Mouse (Mus musculus) megakaryocyte, embryonic 14.5 days (primary cell): ENCODE measurements around the gene Abhd12b. TPM values are rescaled to one million over a fixed set of nuclear protein-coding genes. Genes with fewer than 3 reads are reported as not detected.
A peak's percentile ranks its signal among the peaks of the same experiment; 100 is the strongest.

Source experiments
- H3K27me3 ChIP-seq: replicated peaks from 2 replicates; pipeline ENCODE3; 2012; ENCODE audit warnings: inconsistent platforms
- H3K36me3 ChIP-seq: replicated peaks from 2 replicates; pipeline ENCODE3; 2012; ENCODE audit warnings: low read length, inconsistent platforms, mixed read lengths
- H3K4me1 ChIP-seq: 2 replicates; pipeline ENCODE4 v1.6.1; 2012; ENCODE audit warnings: inconsistent platforms
- H3K4me3 ChIP-seq: replicated peaks from 2 replicates; pipeline ENCODE3; 2012; ENCODE audit warnings: moderate library complexity, mild to moderate bottlenecking, inconsistent platforms
- H3K9me3 ChIP-seq: 2 replicates; pipeline ENCODE4 v1.6.1; 2012; ENCODE audit warnings: inconsistent platforms
- FLI1 ChIP-seq: IDR thresholded peaks from 2 replicates; pipeline ENCODE4 v1.6.1; 2012; ENCODE audit warnings: low read length, inconsistent platforms, mixed read lengths
- GATA1 ChIP-seq: IDR thresholded peaks from 3 replicates; pipeline ENCODE4 v1.6.1; 2012; ENCODE audit warnings: mixed read lengths, low read length, inconsistent platforms, borderline replicate concordance
- polyA plus RNA-seq: library from polyadenylated mRNA; stranded (reverse); fragments of >175 nt; gene quantifications from 2 replicates; pipeline ENCODE4 v1.2.3, GENCODE M21; 2012; ENCODE audit warnings: low replicate concordance; ENCODE audit not compliant: insufficient read depth

The Abhd12b gene
- polyA plus RNA-seq, 1 experiment, result not detected

DNA sequence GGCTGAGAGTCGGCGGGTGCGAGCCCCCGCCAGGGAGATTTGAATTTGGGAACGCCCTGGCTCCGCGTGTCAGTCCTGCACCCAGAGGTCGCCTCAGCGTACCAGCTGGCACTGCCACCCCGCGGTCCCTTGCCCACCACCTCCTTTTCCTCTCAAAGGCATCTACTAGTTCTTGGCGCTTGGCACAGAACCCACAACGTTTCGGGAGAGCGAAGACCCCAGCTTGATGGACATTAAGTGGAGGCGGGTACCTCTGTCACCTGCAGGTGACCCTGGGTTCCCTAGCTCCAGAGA, 41.9 kb upstream of the Abhd12b start:
- no peaks in the 10 kb centered on the region for H3K9me3 ChIP-seq
- peak overlapping the region; percentile 95 for H3K4me3 ChIP-seq
- H3K4me1 ChIP-seq, result peaks cover 48% of the 10 kb centered on the region
- TF ChIP-seq FLI1 (no peak), GATA1 (no peak)
- peaks cover 11% of the 10 kb centered on the region for H3K36me3 ChIP-seq
- H3K27me3 ChIP-seq, result peaks cover 11% of the 10 kb centered on the region

DNA sequence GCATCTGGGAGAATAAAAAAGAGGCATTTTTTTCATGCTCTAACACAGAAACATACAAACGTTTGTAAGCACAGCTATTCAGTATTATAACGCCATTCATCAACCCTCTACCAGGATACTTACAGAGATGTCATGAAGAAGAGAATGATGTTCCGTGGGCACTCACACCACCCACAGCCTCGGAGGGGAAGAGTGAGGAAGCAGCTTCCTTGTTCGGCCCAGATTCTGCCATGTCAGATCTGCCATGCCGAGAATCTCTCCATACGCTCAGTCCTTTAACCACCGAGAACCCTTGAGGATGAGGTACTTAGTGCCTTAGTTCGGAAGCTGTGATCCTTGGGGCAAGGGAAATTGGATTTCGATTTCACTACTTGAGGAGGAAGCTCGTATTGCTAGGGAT, 40.6 kb upstream of the Abhd12b start, which contains the start of gene Nin:
Nin (minus strand) TSS at position 367 of the 400 bp plus-strand sequence.
- no peak for TF ChIP-seq GATA1
- TF ChIP-seq FLI1, result no peak
- peak within 1 kb of the TSS; percentile 95 for H3K4me3 ChIP-seq
- peaks cover 21% of the 10 kb centered on the region for H3K27me3 ChIP-seq

DNA sequence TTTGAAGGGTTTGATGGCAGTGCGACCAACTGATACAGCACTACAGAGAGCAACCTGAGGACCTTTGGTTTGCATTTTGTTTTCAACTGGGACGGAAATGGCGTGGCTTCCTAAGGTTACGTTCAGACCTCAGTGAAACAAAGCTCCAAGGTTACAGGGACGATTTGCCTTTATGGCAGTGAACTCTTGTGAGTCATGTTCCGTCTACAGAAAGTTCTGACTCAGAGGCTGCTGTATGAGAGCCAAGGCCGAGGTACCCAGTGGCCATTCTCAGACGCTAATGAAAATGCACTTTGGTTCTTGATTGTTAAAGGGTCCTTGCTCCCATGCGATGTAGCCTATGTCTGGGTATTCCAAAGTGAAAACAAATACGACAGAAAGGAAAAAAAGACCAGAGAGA, 36.8 kb upstream of the Abhd12b start:
- H3K4me1 ChIP-seq, result peaks cover 42% of the 10 kb centered on the region

More for the DNA sequence above, 40.6 kb upstream of the Abhd12b start, which contains the start of gene Nin:
- no peaks in the 10 kb centered on the region for H3K9me3 ChIP-seq
- peaks cover 41% of the 10 kb centered on the region for H3K4me1 ChIP-seq
- no peaks in the 10 kb centered on the region for H3K36me3 ChIP-seq

DNA sequence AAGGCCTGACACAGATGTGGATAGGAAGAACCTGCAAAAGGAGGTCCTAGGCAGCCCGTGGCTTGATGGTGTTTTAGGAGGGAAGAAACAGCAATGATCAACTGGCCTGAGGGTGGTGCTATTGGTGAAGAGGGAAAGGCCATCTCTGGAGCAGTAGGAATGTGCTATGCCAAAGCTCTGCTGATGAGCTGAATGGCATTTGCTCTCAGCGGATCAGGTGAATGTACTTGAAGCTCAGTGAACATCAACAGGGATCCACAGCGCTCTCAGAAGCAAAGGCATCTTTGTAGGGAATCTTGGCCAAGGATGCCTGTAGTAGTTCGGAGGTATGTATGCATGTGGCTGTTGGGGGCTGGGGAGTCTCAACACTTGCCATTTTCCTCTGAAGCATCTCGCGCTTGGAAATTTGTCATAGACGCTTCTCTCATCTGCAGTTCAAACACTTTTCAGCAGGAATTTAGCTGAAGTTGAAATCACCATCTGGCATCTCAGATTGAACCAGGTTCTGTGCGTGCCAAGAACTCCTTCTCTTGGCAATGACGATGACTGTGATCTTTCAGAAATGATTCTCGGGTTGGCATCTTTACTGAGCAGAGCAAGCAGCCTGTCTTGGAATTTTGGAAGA, 35.1 kb upstream of the Abhd12b start:
- no peak overlapping the region for H3K4me3 ChIP-seq
- H3K4me1 ChIP-seq, result peaks cover 52% of the 10 kb centered on the region
- H3K9me3 ChIP-seq, result no peaks in the 10 kb centered on the region
- TF ChIP-seq GATA1, result no peak
- TF ChIP-seq FLI1, result no peak
- peaks cover 21% of the 10 kb centered on the region for H3K27me3 ChIP-seq
- H3K36me3 ChIP-seq, result no peaks in the 10 kb centered on the region

More for the DNA sequence above, 36.8 kb upstream of the Abhd12b start:
- no peak overlapping the region for H3K4me3 ChIP-seq
- no peaks in the 10 kb centered on the region for H3K9me3 ChIP-seq
- peaks cover 23% of the 10 kb centered on the region for H3K27me3 ChIP-seq
- no peaks in the 10 kb centered on the region for H3K36me3 ChIP-seq
- TF ChIP-seq GATA1, result no peak
- TF ChIP-seq FLI1, result no peak

DNA sequence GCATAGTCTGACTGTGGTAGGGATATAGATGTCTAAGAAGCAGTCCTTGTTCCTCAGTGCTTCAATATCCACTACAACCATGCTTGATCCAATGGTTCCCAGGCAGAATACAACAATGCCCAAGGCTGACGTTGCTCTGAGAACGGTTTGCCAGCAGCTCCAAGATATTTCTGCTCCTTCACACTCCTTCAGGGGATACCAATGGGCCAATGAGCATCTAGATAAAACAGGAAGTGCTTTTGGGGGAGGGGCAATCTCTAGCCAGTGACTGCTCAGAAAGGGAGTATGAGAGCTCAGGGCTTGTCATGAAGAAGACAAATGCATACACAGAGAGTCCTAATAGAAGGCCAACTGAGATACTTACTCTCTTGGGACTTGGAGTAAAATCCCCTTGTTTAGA, 34.4 kb upstream of the Abhd12b start:
- Histone ChIP-seq H3K4me3 (peak overlapping the region; percentile 11), H3K9me3 (no peaks in the 10 kb centered on the region), H3K27me3 (peaks cover 19% of the 10 kb centered on the region), H3K4me1 (peaks cover 59% of the 10 kb centered on the region), H3K36me3 (no peaks in the 10 kb centered on the region)
- TF ChIP-seq GATA1, result no peak
- no peak for TF ChIP-seq FLI1

DNA sequence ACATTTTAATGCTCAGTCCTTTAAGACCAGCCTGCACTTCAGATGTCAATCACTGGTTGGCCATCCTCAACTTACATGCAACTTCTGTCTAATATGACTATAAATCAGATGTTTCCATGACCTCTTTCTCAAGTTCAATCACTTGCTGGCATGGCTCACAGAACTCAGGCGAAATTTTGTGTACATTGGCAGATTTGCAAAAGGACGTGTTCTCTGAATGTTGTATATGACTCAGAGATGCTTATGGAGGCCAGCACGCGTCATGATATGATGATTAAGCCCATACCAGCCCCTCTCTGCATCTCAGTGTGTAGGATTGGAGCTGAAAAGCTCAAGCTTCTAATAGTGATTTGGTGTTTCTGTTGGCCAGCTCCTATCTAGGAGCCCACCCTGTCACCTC, 27.3 kb upstream of the Abhd12b start:
- Histone ChIP-seq H3K36me3 (no peaks in the 10 kb centered on the region), H3K27me3 (peaks cover 7% of the 10 kb centered on the region), H3K4me1 (peaks cover 39% of the 10 kb centered on the region), H3K4me3 (no peak overlapping the region), H3K9me3 (no peaks in the 10 kb centered on the region)
- TF ChIP-seq FLI1 (no peak), GATA1 (no peak)

DNA sequence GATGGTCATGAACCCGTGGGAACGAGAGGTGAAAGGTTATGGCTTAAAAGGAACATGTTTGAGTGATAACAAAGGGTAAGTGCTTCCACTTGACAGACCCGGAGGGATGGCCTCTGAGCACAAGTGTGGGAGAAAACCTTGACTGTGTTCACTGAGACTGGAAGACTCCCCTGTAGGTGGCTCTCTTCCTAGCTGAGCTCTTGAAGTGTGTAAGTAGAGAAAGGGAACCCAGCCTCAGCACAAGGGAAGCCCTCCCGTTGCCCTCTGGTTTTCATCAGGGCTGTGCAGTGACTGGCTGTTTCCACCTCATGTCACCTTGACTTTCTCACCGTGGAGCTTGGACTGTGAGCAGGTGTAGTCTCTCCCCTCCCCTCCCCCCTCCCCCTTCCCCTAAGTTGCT, 24.8 kb upstream of the Abhd12b start:
- no peak for TF ChIP-seq FLI1
- TF ChIP-seq GATA1, result no peak
- Histone ChIP-seq H3K36me3 (no peaks in the 10 kb centered on the region), H3K9me3 (no peaks in the 10 kb centered on the region), H3K27me3 (peaks cover 7% of the 10 kb centered on the region), H3K4me3 (peak overlapping the region; percentile 51), H3K4me1 (peaks cover 18% of the 10 kb centered on the region)

DNA sequence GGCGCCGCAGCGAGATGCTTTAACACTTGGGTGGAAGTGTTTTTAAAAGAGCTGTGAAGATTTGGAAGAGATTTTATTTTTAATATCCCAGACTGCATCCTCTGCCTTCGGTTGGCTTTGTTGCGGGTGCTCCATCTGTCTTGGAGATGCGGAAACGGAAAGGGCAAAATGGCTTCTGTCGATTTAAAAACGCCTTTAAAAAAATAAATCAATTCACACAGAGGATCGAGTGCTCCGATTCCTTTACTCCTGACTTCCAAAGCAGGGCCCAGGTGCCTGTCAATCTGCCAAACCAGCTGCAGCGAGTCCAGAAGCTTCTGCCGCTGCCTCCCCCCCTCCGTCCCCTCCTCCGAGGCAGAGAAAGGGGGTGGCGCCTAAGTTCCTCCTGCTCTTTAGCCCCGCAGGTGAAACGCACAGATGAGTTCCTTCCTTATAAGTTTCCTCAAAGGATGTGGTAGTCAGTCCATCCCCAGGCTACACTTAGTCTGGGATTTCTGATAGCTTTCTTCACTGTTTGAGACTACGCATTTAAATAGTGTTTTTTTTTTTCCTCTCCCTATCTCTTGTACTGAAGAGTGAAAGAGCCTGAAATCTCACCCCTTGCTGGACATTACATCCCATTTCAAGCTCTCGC, 22.8 kb upstream of the Abhd12b start:
- Histone ChIP-seq H3K36me3 (no peaks in the 10 kb centered on the region), H3K4me1 (peaks cover 26% of the 10 kb centered on the region), H3K27me3 (no peaks in the 10 kb centered on the region), H3K9me3 (no peaks in the 10 kb centered on the region), H3K4me3 (no peak overlapping the region)
- no peak for TF ChIP-seq GATA1
- TF ChIP-seq FLI1, result no peak

DNA sequence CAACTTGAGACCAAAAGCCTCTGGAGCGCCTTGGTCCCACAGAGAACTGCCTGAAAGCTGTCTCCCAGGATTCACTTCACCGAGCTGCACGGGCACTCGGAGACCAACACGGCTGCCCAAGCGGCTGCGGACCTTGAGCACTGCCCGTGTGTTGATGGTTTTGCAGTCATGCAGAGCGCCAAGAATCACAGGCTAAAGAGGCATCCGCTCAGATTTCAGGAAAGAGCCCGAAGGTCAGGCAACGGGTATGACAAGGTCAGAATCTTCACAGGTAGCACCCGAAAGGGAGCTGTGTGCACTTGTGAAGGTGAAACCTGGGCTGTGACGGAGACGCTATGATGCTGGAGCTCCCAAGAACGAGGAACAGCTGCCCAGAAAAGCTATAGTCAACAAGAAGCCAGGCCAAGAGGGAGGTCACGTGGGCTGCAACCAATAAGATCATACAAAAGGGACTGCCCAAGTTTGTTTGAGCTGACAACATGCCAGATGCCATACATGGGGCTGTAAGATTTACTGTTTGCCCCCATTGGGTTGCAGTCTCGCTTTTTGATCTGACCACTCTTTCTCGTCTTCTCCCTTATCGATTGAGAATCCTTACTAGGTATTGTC, 19.2 kb upstream of the Abhd12b start:
- Histone ChIP-seq H3K9me3 (no peaks in the 10 kb centered on the region), H3K27me3 (no peaks in the 10 kb centered on the region), H3K36me3 (no peaks in the 10 kb centered on the region), H3K4me1 (peaks cover 46% of the 10 kb centered on the region), H3K4me3 (no peak overlapping the region)
- TF ChIP-seq FLI1, result no peak

DNA sequence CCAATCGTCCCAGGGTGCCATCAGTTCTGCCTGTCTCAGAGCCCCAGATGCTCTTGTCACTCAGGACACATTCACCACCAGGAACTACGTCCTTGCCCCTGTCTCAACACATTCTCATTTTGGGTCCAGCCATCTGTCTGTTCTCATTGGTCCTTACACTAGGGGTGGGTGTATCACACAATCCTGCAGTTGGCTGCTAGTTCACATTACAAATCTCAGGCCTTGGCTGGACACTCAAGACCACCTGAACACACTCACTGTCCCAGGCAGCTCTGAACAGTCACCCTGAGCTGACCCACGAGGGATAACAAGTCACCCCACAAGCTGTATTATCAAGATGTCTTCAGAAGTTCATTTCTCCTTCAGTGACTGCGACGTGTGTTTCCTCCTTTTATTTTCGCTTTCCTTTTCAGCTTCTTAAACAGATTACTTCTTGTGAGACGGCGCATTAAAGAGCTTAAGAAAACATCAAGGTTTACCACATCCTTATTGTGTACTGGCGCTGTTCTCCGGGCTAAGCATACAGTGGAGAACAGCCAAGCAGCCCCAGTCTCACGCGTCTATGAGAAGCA, 17.7 kb upstream of the Abhd12b start:
- Histone ChIP-seq H3K4me1 (peaks cover 59% of the 10 kb centered on the region), H3K4me3 (peak overlapping the region; percentile 89), H3K27me3 (no peaks in the 10 kb centered on the region), H3K36me3 (no peaks in the 10 kb centered on the region), H3K9me3 (no peaks in the 10 kb centered on the region)
- no peak for TF ChIP-seq GATA1
- TF ChIP-seq FLI1, result no peak
